34 mouse cellular contexts compared by ENCODE assay signal in the genomic region with DNA sequence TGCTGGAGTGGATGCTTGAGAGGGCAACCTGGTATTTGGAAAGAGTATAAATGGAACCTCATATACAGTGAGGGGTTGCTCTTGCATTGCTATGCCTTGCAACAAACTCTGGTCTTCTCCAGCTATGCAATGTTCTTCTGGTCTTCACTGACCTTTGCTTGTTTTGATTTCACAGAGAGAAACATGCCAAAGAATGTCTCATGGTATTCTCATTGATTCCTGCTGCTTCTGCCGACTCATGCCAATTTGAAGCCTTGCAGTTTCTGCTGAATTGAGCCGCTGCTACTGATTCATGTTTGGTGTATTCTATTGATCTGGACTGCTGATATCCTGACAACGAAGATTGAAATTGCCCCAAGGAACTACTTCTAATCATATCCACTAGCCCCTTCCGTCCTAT. TPM values are rescaled to one million over a fixed set of nuclear protein-coding genes. Genes with fewer than 3 reads are reported as not detected.
"Had no signal": no experiment of that assay in that cellular context is flagged by ENCODE, and none has a peak within 500 bp of the region (broad histone marks: within the 10 kb centered on the region; RNA-seq: fewer than 3 reads in every experiment).

No protein-coding gene starts in this region.

- H3K9ac ChIP-seq: limb, embryonic 12.5 days; limb, embryonic 13.5 days; limb, embryonic 15.5 days; liver, embryonic 12.5 days; liver, embryonic 13.5 days; liver, embryonic 14.5 days; liver, embryonic 15.5 days; liver, postnatal 0 days; lung, embryonic 14.5 days; lung, embryonic 15.5 days; midbrain, embryonic 12.5 days; midbrain, embryonic 13.5 days; midbrain, embryonic 15.5 days; neural tube, embryonic 12.5 days; neural tube, embryonic 13.5 days had no signal

- H3K27ac ChIP-seq: left cerebral cortex, adult 2 months; limb, embryonic 10.5 days; limb, embryonic 12.5 days; limb, embryonic 13.5 days; limb, embryonic 15.5 days; liver, embryonic 12.5 days; liver, embryonic 13.5 days; liver, embryonic 14.5 days; liver, embryonic 15.5 days; lung, embryonic 15.5 days; macrophage; midbrain, embryonic 10.5 days; midbrain, embryonic 12.5 days; midbrain, embryonic 13.5 days; midbrain, embryonic 15.5 days; neural tube, embryonic 12.5 days; neural tube, embryonic 13.5 days had no signal

- H3K9me3 ChIP-seq: limb, embryonic 10.5 days; limb, embryonic 12.5 days; limb, embryonic 13.5 days; limb, embryonic 15.5 days; liver, embryonic 12.5 days; liver, embryonic 13.5 days; liver, embryonic 15.5 days; lung, embryonic 15.5 days; midbrain, embryonic 10.5 days; midbrain, embryonic 12.5 days; midbrain, embryonic 13.5 days; midbrain, embryonic 15.5 days; neural tube, embryonic 13.5 days had no signal

- ATAC-seq: liver, embryonic 12.5 days; liver, postnatal 0 days; midbrain, embryonic 13.5 days; midbrain, embryonic 15.5 days; midbrain, embryonic 16.5 days had no signal

- H3K4me2 ChIP-seq: limb, embryonic 12.5 days; limb, embryonic 13.5 days; limb, embryonic 15.5 days; liver, embryonic 11.5 days; liver, embryonic 12.5 days; liver, embryonic 13.5 days; liver, embryonic 15.5 days; lung, embryonic 14.5 days; lung, embryonic 15.5 days; midbrain, embryonic 11.5 days; midbrain, embryonic 12.5 days; midbrain, embryonic 13.5 days; midbrain, embryonic 15.5 days; neural tube, embryonic 12.5 days; neural tube, embryonic 13.5 days had no signal

- H3K4me1 ChIP-seq: limb, embryonic 10.5 days; limb, embryonic 15.5 days; liver, embryonic 12.5 days; liver, embryonic 13.5 days; liver, embryonic 15.5 days; lung, embryonic 15.5 days; megakaryocyte, embryonic 14.5 days; midbrain, embryonic 10.5 days; midbrain, embryonic 12.5 days; midbrain, embryonic 13.5 days; midbrain, embryonic 15.5 days; neural tube, embryonic 12.5 days; neural tube, embryonic 13.5 days had no signal

- H3K36me3 ChIP-seq: limb, embryonic 10.5 days; limb, embryonic 12.5 days; limb, embryonic 13.5 days; limb, embryonic 15.5 days; liver, embryonic 12.5 days; liver, embryonic 13.5 days; liver, embryonic 15.5 days; lung, embryonic 15.5 days; midbrain, embryonic 10.5 days; midbrain, embryonic 12.5 days; midbrain, embryonic 13.5 days; midbrain, embryonic 15.5 days; neural tube, embryonic 12.5 days; neural tube, embryonic 13.5 days had no signal

- DNase-seq: left cerebral cortex, postnatal 4 days; liver, embryonic 13.5 days; liver, postnatal 0 days; lung, adult 18-20 months; lung, adult 2 months; lung, embryonic 14.5 days; lung, postnatal 10 days; lung, postnatal 14 days; lung, postnatal 36 days; midbrain, embryonic 14.5 days had no signal

- H3K4me3 ChIP-seq: left cerebral cortex, adult 2 months; limb, embryonic 10.5 days; limb, embryonic 12.5 days; limb, embryonic 13.5 days; limb, embryonic 15.5 days; liver, embryonic 12.5 days; liver, embryonic 13.5 days; liver, embryonic 15.5 days; lung, embryonic 15.5 days; megakaryocyte, embryonic 14.5 days; midbrain, embryonic 10.5 days; midbrain, embryonic 12.5 days; midbrain, embryonic 13.5 days; midbrain, embryonic 15.5 days; myocyte; neural tube, embryonic 12.5 days; neural tube, embryonic 13.5 days had no signal

- H3K27me3 ChIP-seq: limb, embryonic 12.5 days; limb, embryonic 13.5 days; limb, embryonic 15.5 days; liver, embryonic 12.5 days; liver, embryonic 13.5 days; liver, embryonic 15.5 days; lung, embryonic 15.5 days; megakaryocyte, embryonic 14.5 days; midbrain, embryonic 12.5 days; midbrain, embryonic 13.5 days; midbrain, embryonic 15.5 days; neural tube, embryonic 12.5 days; neural tube, embryonic 13.5 days had no signal

RNA-seq across cellular contexts. Expression of gene Stard13, which starts 60.0 kb away (rescaled TPM):
- total RNA-seq: megakaryocyte progenitor cell, adult 5-6 weeks; megakaryocyte-erythroid progenitor cell, adult 5-6 weeks; monocyte, adult 5-6 weeks had no signal
